ENCODE assay signal across 9 mouse cellular contexts in the genomic region with DNA sequence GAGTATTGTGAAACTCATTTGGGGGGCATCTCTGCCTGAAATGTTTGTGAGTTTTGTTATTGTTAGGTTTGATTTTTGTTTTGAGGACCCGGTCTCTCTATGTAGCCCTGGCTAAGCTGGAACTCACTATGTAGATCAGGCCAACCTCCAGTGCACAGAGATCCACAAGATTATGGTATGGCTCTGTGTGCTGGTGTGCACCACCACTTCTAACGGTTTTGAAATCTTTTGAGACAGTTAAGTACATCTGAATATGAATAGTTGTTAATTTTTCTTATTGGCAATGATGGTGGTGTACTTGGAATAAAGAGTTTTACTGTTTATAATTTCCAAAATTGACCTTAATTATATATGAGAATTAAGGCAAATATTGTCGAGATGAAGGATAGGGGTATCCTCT. TPM values are rescaled to one million over a fixed set of nuclear protein-coding genes. Genes with fewer than 3 reads are reported as not detected.
DNase-seq lines count a peak whose midpoint lies in the region; ATAC-seq and TF ChIP-seq lines count a peak whose summit lies in the region.
"Had no signal": no experiment of that assay in that cellular context is flagged by ENCODE, and none has a peak within 500 bp of the region (broad histone marks: within the 10 kb centered on the region; RNA-seq: fewer than 3 reads in every experiment).

No protein-coding gene starts in this region.

- ATAC-seq in forebrain, embryonic 11.5 days (replicated peaks; ENCODE audit: low FRiP score) = peak; percentile 42; the same call in 1 of the 2 replicates
- no peak for ATAC-seq in neural tube, embryonic 14.5 days (ENCODE audit: low read depth)
- ATAC-seq: Patski had no signal

- 18% methylated on average over 3 of the region's 3 CpGs for WGBS in forebrain, embryonic 11.5 days
- 22% methylated on average over 3 of the region's 3 CpGs for WGBS in limb, embryonic 10.5 days
- WGBS in neural tube, embryonic 14.5 days = 16% methylated on average over 3 of the region's 3 CpGs

- intact Hi-C loops in left cerebral cortex, adult 2 months (cut with DNase I) = loop anchor here (1.0 to 2.0 kb wide), 2 partner anchors 28 to 56 kb away; a partner anchor contains a TSS

- peaks cover 3% of the 10 kb centered on the region; the same call in 1 of the 2 replicates for H3K4me1 ChIP-seq in forebrain, embryonic 11.5 days (replicated peaks; ENCODE audit: control insufficient read depth, insufficient read depth, low read length)
- peaks cover 5% of the 10 kb centered on the region for H3K4me1 ChIP-seq in limb, embryonic 10.5 days
- H3K4me1 ChIP-seq in neural tube, embryonic 14.5 days (ENCODE audit: control insufficient read depth, insufficient read depth, low read length) = 0 out of 2 replicates have a peak, but pooled peaks cover 7% of the 10 kb centered on the region

- peak overlapping the region; percentile 97; the same call in 1 of the 2 replicates for H3K9ac ChIP-seq in forebrain, embryonic 11.5 days (ENCODE audit: low read length)
- H3K9ac ChIP-seq in neural tube, embryonic 14.5 days (replicated peaks; ENCODE audit: low read depth, low read length) = peak overlapping the region; percentile 80; the same call in 1 of the 2 replicates

- TF ChIP-seq CTCF in left cerebral cortex, adult 2 months (IDR thresholded peaks at IDR 0.05) = no peak

- peak overlapping the region; percentile 71 for H3K4me3 ChIP-seq in left cerebral cortex, adult 2 months
- H3K4me3 ChIP-seq in forebrain, embryonic 11.5 days (ENCODE audit: low read depth, low read length) = peak overlapping the region; percentile 75
- H3K4me3 ChIP-seq in limb, embryonic 10.5 days = peak overlapping the region; percentile 90
- H3K4me3 ChIP-seq in neural tube, embryonic 14.5 days (ENCODE audit: low read depth, low read length) = peak overlapping the region; percentile 63

- H3K36me3 ChIP-seq in forebrain, embryonic 11.5 days (ENCODE audit: control insufficient read depth, insufficient read depth, low read length) = peaks cover 24% of the 10 kb centered on the region
- H3K36me3 ChIP-seq in limb, embryonic 10.5 days = peaks cover 32% of the 10 kb centered on the region
- H3K36me3 ChIP-seq in neural tube, embryonic 14.5 days (ENCODE audit: control insufficient read depth, insufficient read depth, low read length) = peaks cover 24% of the 10 kb centered on the region

- H3K27me3 ChIP-seq in forebrain, embryonic 11.5 days (ENCODE audit: control insufficient read depth, insufficient read depth, low read length) = no peaks in the 10 kb centered on the region
- H3K27me3 ChIP-seq in limb, embryonic 10.5 days (ENCODE audit: low read depth, poor library complexity, severe bottlenecking) = no peaks in the 10 kb centered on the region
- no peaks in the 10 kb centered on the region for H3K27me3 ChIP-seq in neural tube, embryonic 14.5 days (ENCODE audit: control insufficient read depth, insufficient read depth, low read length)

- no peaks in the 10 kb centered on the region for H3K9me3 ChIP-seq in forebrain, embryonic 11.5 days (ENCODE audit: control insufficient read depth, low read length)
- H3K9me3 ChIP-seq in limb, embryonic 10.5 days (replicated peaks) = no peaks in the 10 kb centered on the region
- no peaks in the 10 kb centered on the region for H3K9me3 ChIP-seq in neural tube, embryonic 14.5 days (ENCODE audit: control insufficient read depth, low read length)

- H3K4me2 ChIP-seq in forebrain, embryonic 11.5 days (ENCODE audit: low read depth, low read length, severe bottlenecking) = peak overlapping the region; percentile 53; the same call in 1 of the 2 replicates
- H3K4me2 ChIP-seq in neural tube, embryonic 14.5 days (ENCODE audit: low read depth, low read length) = peak overlapping the region; percentile 52

- no peak for DNase-seq in left cerebral cortex, adult 2 months (ENCODE audit: extremely low spot score in 1 of 2, low spot score in 2 of 2)
- DNase-seq in left cerebral cortex, adult 18-20 months (ENCODE audit: low spot score in 2 of 2) = no peak
- no peak for DNase-seq in forebrain, embryonic 11.5 days (ENCODE audit: low spot score)
- no peak for DNase-seq in limb, embryonic 10.5 days (ENCODE audit: low spot score)
- DNase-seq in cerebellum, adult 18-20 months = no peak
- no peak for DNase-seq in adrenal gland, adult 2 months
- no peak for DNase-seq in kidney, adult 11 months

- peak overlapping the region; percentile 71 for H3K27ac ChIP-seq in left cerebral cortex, adult 2 months
- no peak overlapping the region for H3K27ac ChIP-seq in forebrain, embryonic 11.5 days (ENCODE audit: low read depth, low read length)
- peak overlapping the region; percentile 99 for H3K27ac ChIP-seq in limb, embryonic 10.5 days
- H3K27ac ChIP-seq in neural tube, embryonic 14.5 days (ENCODE audit: low read depth, low read length) = no peak overlapping the region

RNA-seq across cellular contexts. Expression of a gene that starts 0.4 kb away (rescaled TPM):
- 1 to 10 TPM; 7.9 to 8.3 TPM for total RNA-seq in left cerebral cortex, adult 2 months (2021)
- 1 to 10 TPM; 6.2 to 8.2 TPM for total RNA-seq in left cerebral cortex, adult 18-20 months (2021)
- 32.2 and 34.8 TPM in 2 replicates for polyA plus RNA-seq in forebrain, embryonic 11.5 days (2014; fragmentation: Nextera tagmentation; extraction: Ambion mirVana)
- 31.7 and 35.7 TPM in 2 replicates for polyA plus RNA-seq in limb, embryonic 10.5 days (2016; fragmentation: Nextera tagmentation; extraction: Ambion mirVana)
- 18.8 and 21.4 TPM in 2 replicates for polyA plus RNA-seq in neural tube, embryonic 14.5 days (2014; fragmentation: Nextera tagmentation; extraction: Ambion mirVana)
- total RNA-seq in adrenal gland, adult 2 months (2021) = 1 to 10 TPM; 3.2 to 5.4 TPM
- 0.15 and 0.75 TPM in 2 replicates for polyA plus RNA-seq in adrenal gland, adult 2 months (2012; rRNA removed)

RNA-seq across cellular contexts. Expression of a gene that starts 28.4 kb away (rescaled TPM):
- 10 to 100 TPM; 18.7 to 21.8 TPM for total RNA-seq in left cerebral cortex, adult 2 months (2021)
- total RNA-seq in left cerebral cortex, adult 18-20 months (2021) = 10 to 100 TPM; 18.8 to 19.0 TPM
- 28.9 and 31.9 TPM in 2 replicates for polyA plus RNA-seq in forebrain, embryonic 11.5 days (2014; fragmentation: Nextera tagmentation; extraction: Ambion mirVana)
- polyA plus RNA-seq in limb, embryonic 10.5 days (2016; fragmentation: Nextera tagmentation; extraction: Ambion mirVana) = 18.6 and 25.1 TPM in 2 replicates
- polyA plus RNA-seq in neural tube, embryonic 14.5 days (2014; fragmentation: Nextera tagmentation; extraction: Ambion mirVana) = 33.2 and 34.5 TPM in 2 replicates
- 10 to 100 TPM; 18.8 to 22.3 TPM for total RNA-seq in adrenal gland, adult 2 months (2021)
- polyA plus RNA-seq in adrenal gland, adult 2 months (2012; rRNA removed) = 1.1 and 1.6 TPM in 2 replicates

RNA-seq across cellular contexts. Expression of a gene that starts 28.4 kb away (rescaled TPM):
- total RNA-seq in left cerebral cortex, adult 2 months (2021) = 1 to 10 TPM; 1.3 to 1.5 TPM
- total RNA-seq in left cerebral cortex, adult 18-20 months (2021) = under 1 TPM; 0.56 to 0.58 TPM
- polyA plus RNA-seq in forebrain, embryonic 11.5 days (2014; fragmentation: Nextera tagmentation; extraction: Ambion mirVana) = 93.9 and 109 TPM in 2 replicates
- polyA plus RNA-seq in limb, embryonic 10.5 days (2016; fragmentation: Nextera tagmentation; extraction: Ambion mirVana) = 83.2 and 95.1 TPM in 2 replicates
- polyA plus RNA-seq in neural tube, embryonic 14.5 days (2014; fragmentation: Nextera tagmentation; extraction: Ambion mirVana) = 8.9 and 9.0 TPM in 2 replicates
- 1 to 10 TPM; 1.2 to 1.3 TPM for total RNA-seq in adrenal gland, adult 2 months (2021)
- polyA plus RNA-seq in adrenal gland, adult 2 months (2012; rRNA removed) = 0.30 TPM in 1 of 2 replicates, not detected in the other

RNA-seq across cellular contexts. Expression of a gene that starts 37.0 kb away (rescaled TPM):
- 1 to 10 TPM; 5.0 to 5.8 TPM for total RNA-seq in left cerebral cortex, adult 2 months (2021)
- total RNA-seq in left cerebral cortex, adult 18-20 months (2021) = 1 to 10 TPM; 3.9 to 4.7 TPM
- 5.5 and 5.7 TPM in 2 replicates for polyA plus RNA-seq in forebrain, embryonic 11.5 days (2014; fragmentation: Nextera tagmentation; extraction: Ambion mirVana)
- polyA plus RNA-seq in limb, embryonic 10.5 days (2016; fragmentation: Nextera tagmentation; extraction: Ambion mirVana) = 3.1 and 3.8 TPM in 2 replicates
- polyA plus RNA-seq in neural tube, embryonic 14.5 days (2014; fragmentation: Nextera tagmentation; extraction: Ambion mirVana) = 3.1 and 4.0 TPM in 2 replicates
- total RNA-seq in adrenal gland, adult 2 months (2021) = 1 to 10 TPM; 5.6 to 6.5 TPM
- polyA plus RNA-seq in adrenal gland, adult 2 months (2012; rRNA removed) = 2.0 and 4.0 TPM in 2 replicates

RNA-seq across cellular contexts. Expression of a gene that starts 56.6 kb away (rescaled TPM):
- 100 to 1,000 TPM; 169 to 173 TPM for total RNA-seq in left cerebral cortex, adult 2 months (2021)
- total RNA-seq in left cerebral cortex, adult 18-20 months (2021) = 100 to 1,000 TPM; 167 to 177 TPM
- polyA plus RNA-seq in forebrain, embryonic 11.5 days (2014; fragmentation: Nextera tagmentation; extraction: Ambion mirVana) = 75.9 and 81.8 TPM in 2 replicates
- 66.4 and 82.5 TPM in 2 replicates for polyA plus RNA-seq in limb, embryonic 10.5 days (2016; fragmentation: Nextera tagmentation; extraction: Ambion mirVana)
- polyA plus RNA-seq in neural tube, embryonic 14.5 days (2014; fragmentation: Nextera tagmentation; extraction: Ambion mirVana) = 98.4 and 107 TPM in 2 replicates
- total RNA-seq in adrenal gland, adult 2 months (2021) = 100 to 1,000 TPM in 1 of 2 experiments, 10 to 100 TPM in 1; 71.4 to 109 TPM
- polyA plus RNA-seq in adrenal gland, adult 2 months (2012; rRNA removed) = 15.5 and 30.5 TPM in 2 replicates

Comparison
In these comparisons a context has a peak if more than half of its experiments do, and no peak if none do; other contexts are left out.
1. H3K27ac ChIP-seq: peak in left cerebral cortex, adult 2 months (single experiment) and limb, embryonic 10.5 days (single experiment); none in forebrain, embryonic 11.5 days (single experiment) and neural tube, embryonic 14.5 days (single experiment).
2. RNA of a gene that starts 0.4 kb away (polyA plus RNA-seq): 31.7 to 35.7 TPM in limb, embryonic 10.5 days, 32.2 to 34.8 TPM in forebrain, embryonic 11.5 days and 18.8 to 21.4 TPM in neural tube, embryonic 14.5 days; 0.15 to 0.75 TPM in adrenal gland, adult 2 months; every median in the first group is over 10 times any median in the second.
3. Peak in every context shown above with its lines, with median percentiles within 50 percentile points of each other: H3K4me3 ChIP-seq.